Mouse (Mus musculus) bone marrow, adult 2 months (tissue): Measurements from ENCODE around the gene Gpn2.

Experiments
- CTCF ChIP-seq: fragments of 200-500 bp; IDR thresholded peaks from 2 replicates; pipeline ENCODE4 v1.5.1; 2011; ENCODE audit warnings: low read length, control low read depth; ENCODE audit not compliant: control insufficient read depth, insufficient read depth
- POLR2A ChIP-seq: fragments of 200-500 bp; IDR thresholded peaks from 2 replicates; pipeline ENCODE4 v1.6.1; 2011; ENCODE audit warnings: low read depth, mild to moderate bottlenecking, control low read depth, low read length, borderline replicate concordance; ENCODE audit not compliant: control insufficient read depth

DNA sequence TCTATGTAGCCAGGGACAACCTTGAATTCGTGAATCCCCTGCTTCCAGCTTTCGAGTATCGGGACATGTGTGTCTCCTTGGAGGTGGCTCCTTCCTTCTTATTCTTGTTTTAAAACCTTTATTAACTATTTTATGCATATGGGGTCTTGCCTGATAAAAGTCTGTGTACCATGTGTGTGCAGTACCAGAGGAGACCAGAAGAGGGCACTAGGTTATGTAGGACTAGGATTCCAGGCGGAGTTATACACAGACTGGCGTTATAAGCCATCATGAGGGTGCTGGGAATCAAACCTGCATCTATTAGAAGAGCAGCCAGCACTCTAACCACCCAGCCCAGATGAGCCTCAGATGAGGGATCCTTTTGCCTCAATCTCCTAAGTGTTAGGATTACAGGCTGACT, 27.7 kb downstream of the Gpn2 start:
- TF ChIP-seq POLR2A (no peak), CTCF (no peak)
